Mouse (Mus musculus): ENCODE data around the gene Plac9a. TPM values are rescaled to one million over a fixed set of nuclear protein-coding genes. Genes with fewer than 3 reads are reported as not detected.

Plac9a gene
- total and polyA plus RNA-seq, 2 experiments = not detected

DNA sequence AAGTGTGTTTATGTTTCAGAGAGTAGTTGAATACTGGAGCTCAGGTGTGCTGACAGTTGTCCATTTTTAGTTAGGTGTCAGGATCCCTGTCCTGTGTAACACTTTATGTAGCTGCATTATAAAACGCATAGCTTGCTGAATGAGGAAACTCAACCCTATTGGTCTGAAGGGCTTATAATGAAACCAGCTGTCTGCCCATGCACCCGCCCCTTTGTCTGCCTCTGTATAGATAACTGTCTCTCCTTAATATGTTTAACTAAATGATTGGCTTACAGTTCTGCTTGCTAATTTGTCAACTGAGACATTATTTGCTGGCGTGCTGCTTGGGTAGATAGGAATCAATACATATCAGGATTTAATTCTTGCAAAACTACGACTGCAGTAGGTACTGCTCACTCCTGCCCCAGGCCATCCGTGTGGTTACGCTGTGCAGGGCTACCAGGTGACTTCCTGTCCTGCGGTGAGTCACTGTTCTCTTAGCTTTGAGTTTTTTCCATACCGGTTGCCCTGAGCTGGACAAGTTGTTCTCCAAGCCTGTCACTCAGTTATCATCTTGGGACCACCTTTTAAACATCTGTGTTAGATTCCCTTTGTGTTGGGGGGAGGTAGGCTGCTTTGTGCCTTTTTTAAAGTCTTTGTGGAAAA, 47.5 kb downstream of the Plac9a start:
- Histone ChIP-seq H3K36me3 (ENCODE audit: control insufficient read depth, insufficient read depth, low read length) (no peaks in the 10 kb centered on the region), H3K9ac (ENCODE audit: low read depth, low read length) (no peak overlapping the region), H3K79me2 (ENCODE audit: control insufficient read depth, insufficient read depth, low read length) (peaks cover 60% of the 10 kb centered on the region; the same call in 1 of the 2 replicates), H3K27ac (replicated peaks; ENCODE audit: insufficient read depth, low read depth, low read length) (no peak overlapping the region), H3K27me3 (ENCODE audit: control insufficient read depth, insufficient read depth, low read length) (no peaks in the 10 kb centered on the region), H3K4me3 (ENCODE audit: insufficient read depth, low read depth, low read length) (no peak overlapping the region), H3K4me1 (ENCODE audit: control insufficient read depth, insufficient read depth, low read length) (peaks cover 10% of the 10 kb centered on the region)
- WGBS = 31% methylated on average over 8 of the region's 8 CpGs
- DNase-seq (ENCODE audit: extremely low read depth, low read depth, low spot score) = peak; percentile 31
- TF ChIP-seq CTCF (IDR thresholded peaks at IDR 0.05; ENCODE audit: low read depth, low read length) = no peak
- TF ChIP-seq POLR2A (IDR thresholded peaks at IDR 0.05; ENCODE audit: extremely low read depth, insufficient read depth, low read length) = no peak

DNA sequence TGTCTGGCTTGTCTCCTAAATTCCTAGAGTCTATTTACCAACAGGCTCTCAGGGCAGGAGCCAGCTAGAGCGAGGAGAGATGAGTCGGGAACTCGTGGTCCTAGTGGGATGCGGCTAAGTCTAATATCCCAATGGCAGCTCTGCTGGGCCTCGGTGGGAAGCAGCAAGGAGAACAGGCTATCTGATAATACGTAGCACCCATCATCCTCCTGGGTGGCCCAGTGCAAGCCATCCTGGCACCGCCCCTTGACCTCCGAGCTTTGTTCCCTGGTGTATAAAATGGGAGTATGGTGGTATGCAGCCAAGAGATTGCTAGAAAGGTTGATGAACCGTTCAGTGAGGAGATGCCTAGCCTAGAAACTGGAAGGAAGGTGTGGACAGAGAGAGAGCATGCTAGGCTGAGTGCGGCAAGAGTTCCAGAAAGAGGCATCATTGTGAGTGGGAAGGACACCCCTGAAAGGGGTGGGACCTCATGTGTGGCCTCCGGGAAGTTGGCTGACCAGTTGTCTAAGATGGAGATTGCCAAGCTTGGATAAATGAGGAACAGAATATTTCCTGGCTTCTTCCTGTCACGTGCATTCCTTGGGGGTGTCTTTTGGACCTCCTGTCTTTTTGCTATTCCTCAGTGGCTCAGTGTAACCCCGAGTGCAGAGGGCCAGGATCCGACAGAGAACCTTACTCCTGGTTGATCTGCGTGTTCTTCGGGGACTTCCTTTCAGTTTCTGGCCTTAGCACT, 49.0 kb downstream of the Plac9a start:
- DNase-seq (ENCODE audit: extremely low read depth, low read depth, low spot score) = no peak
- Histone ChIP-seq H3K79me2 (ENCODE audit: control insufficient read depth, insufficient read depth, low read length) (peaks cover 50% of the 10 kb centered on the region; the same call in 1 of the 2 replicates), H3K4me3 (ENCODE audit: insufficient read depth, low read depth, low read length) (no peak overlapping the region), H3K27ac (replicated peaks; ENCODE audit: insufficient read depth, low read depth, low read length) (no peak overlapping the region), H3K36me3 (ENCODE audit: control insufficient read depth, insufficient read depth, low read length) (no peaks in the 10 kb centered on the region), H3K9ac (ENCODE audit: low read depth, low read length) (no peak overlapping the region), H3K27me3 (ENCODE audit: control insufficient read depth, insufficient read depth, low read length) (no peaks in the 10 kb centered on the region), H3K4me1 (ENCODE audit: control insufficient read depth, insufficient read depth, low read length) (peaks cover 10% of the 10 kb centered on the region)
- 82% methylated on average over 16 of the region's 16 CpGs for whole genome bisulfite sequencing
- no peak for TF ChIP-seq CTCF (IDR thresholded peaks at IDR 0.05; ENCODE audit: low read depth, low read length)
- no peak for TF ChIP-seq POLR2A (IDR thresholded peaks at IDR 0.05; ENCODE audit: extremely low read depth, insufficient read depth, low read length)

DNA sequence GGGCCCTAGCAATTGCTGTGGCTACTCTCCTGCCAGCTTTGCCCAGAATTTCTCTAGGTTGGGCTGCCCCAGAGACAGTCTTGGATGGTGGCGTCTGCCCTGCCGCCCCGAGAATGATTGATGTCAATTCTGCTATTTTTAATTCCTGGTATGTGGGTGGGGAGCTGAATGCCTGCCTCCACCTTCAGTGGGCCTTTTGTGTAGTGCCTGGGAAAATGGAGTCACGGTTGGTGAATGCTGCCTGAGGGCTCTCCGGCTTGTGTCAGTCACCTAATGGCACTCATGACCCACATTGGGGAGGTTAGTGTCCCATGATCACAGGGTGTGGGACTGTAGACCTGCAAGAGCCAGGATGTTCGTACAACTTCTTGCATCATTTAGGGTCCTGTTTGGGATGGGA, 49.6 kb downstream of the Plac9a start:
- Histone ChIP-seq H3K27ac (replicated peaks; ENCODE audit: insufficient read depth, low read depth, low read length) (no peak overlapping the region), H3K4me3 (ENCODE audit: insufficient read depth, low read depth, low read length) (no peak overlapping the region), H3K27me3 (ENCODE audit: control insufficient read depth, insufficient read depth, low read length) (no peaks in the 10 kb centered on the region), H3K4me1 (ENCODE audit: control insufficient read depth, insufficient read depth, low read length) (peaks cover 10% of the 10 kb centered on the region), H3K79me2 (ENCODE audit: control insufficient read depth, insufficient read depth, low read length) (peaks cover 44% of the 10 kb centered on the region; the same call in 1 of the 2 replicates), H3K9ac (ENCODE audit: low read depth, low read length) (no peak overlapping the region), H3K36me3 (ENCODE audit: control insufficient read depth, insufficient read depth, low read length) (no peaks in the 10 kb centered on the region)
- DNase-seq (ENCODE audit: extremely low read depth, low read depth, low spot score) = no peak
- TF ChIP-seq POLR2A (IDR thresholded peaks at IDR 0.05; ENCODE audit: extremely low read depth, insufficient read depth, low read length) (no peak), CTCF (IDR thresholded peaks at IDR 0.05; ENCODE audit: low read depth, low read length) (no peak)
- 94% methylated on average over 6 of the region's 6 CpGs for WGBS

DNA sequence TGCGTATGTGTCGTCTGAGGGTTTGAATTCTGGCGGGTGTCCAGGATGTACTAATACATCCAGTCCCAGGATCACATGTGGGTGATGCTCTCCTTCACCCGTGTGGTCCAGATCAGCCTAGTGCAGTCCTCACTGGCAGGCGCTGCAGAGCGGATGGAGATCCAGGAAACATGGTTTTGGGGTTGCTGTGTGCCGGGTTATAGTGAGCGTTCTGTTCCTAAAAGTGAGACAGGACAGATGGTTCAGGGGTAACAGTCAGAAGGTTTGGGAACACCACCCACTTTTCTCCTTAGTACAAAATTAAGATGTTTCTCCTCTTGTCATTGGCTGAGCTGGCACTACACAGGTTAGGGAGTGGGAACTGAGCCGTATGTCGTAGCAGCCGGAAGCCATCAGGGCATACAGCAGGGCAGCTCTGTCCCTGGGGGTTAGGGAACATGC, 50.8 kb downstream of the Plac9a start:
- Histone ChIP-seq H3K79me2 (ENCODE audit: control insufficient read depth, insufficient read depth, low read length) (peaks cover 36% of the 10 kb centered on the region; the same call in 1 of the 2 replicates), H3K9ac (ENCODE audit: low read depth, low read length) (no peak overlapping the region), H3K27me3 (ENCODE audit: control insufficient read depth, insufficient read depth, low read length) (no peaks in the 10 kb centered on the region), H3K4me3 (ENCODE audit: insufficient read depth, low read depth, low read length) (no peak overlapping the region), H3K36me3 (ENCODE audit: control insufficient read depth, insufficient read depth, low read length) (no peaks in the 10 kb centered on the region), H3K4me1 (ENCODE audit: control insufficient read depth, insufficient read depth, low read length) (peaks cover 10% of the 10 kb centered on the region), H3K27ac (replicated peaks; ENCODE audit: insufficient read depth, low read depth, low read length) (no peak overlapping the region)
- no peak for DNase-seq (ENCODE audit: extremely low read depth, low read depth, low spot score)
- 95% methylated on average over 11 of the region's 11 CpGs for WGBS
- TF ChIP-seq POLR2A (IDR thresholded peaks at IDR 0.05; ENCODE audit: extremely low read depth, insufficient read depth, low read length) (no peak), CTCF (IDR thresholded peaks at IDR 0.05; ENCODE audit: low read depth, low read length) (no peak)

DNA sequence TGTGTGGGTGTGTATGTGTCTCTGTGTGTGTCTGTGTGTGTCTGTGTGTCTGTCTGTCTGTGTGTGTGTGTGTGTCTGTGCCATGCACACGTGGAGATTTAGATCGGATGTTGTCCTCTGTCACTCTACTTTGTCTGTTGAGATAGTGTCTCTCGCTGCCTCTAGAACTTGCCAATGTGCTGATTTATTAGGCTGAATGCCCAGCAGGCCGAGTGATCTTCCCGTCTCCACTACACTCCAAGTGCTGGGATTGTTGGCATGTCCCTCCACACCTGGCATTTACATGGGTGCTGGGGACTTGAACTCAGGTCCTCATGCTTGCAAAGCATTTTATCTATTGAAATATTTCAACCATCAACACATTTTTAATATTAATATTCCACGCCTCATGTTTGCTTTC, 51.7 kb downstream of the Plac9a start:
- Histone ChIP-seq H3K4me1 (ENCODE audit: control insufficient read depth, insufficient read depth, low read length) (peaks cover 9% of the 10 kb centered on the region), H3K79me2 (ENCODE audit: control insufficient read depth, insufficient read depth, low read length) (peaks cover 32% of the 10 kb centered on the region; the same call in 1 of the 2 replicates), H3K27ac (replicated peaks; ENCODE audit: insufficient read depth, low read depth, low read length) (no peak overlapping the region), H3K9ac (ENCODE audit: low read depth, low read length) (no peak overlapping the region), H3K4me3 (ENCODE audit: insufficient read depth, low read depth, low read length) (no peak overlapping the region), H3K27me3 (ENCODE audit: control insufficient read depth, insufficient read depth, low read length) (no peaks in the 10 kb centered on the region), H3K36me3 (ENCODE audit: control insufficient read depth, insufficient read depth, low read length) (no peaks in the 10 kb centered on the region)
- 30% methylated on average over 6 of the region's 6 CpGs for WGBS
- TF ChIP-seq POLR2A (IDR thresholded peaks at IDR 0.05; ENCODE audit: extremely low read depth, insufficient read depth, low read length) = no peak
- no peak for TF ChIP-seq CTCF (IDR thresholded peaks at IDR 0.05; ENCODE audit: low read depth, low read length)
- peak; percentile 70 for DNase-seq (ENCODE audit: extremely low read depth, low read depth, low spot score)
